Mouse (Mus musculus) stomach, postnatal 0 days (tissue): ENCODE measurements at regions not wholly inside any gene's neighbourhood (a gene's known extent, or its start where the extent isn't known, plus 50 kb on each side); places are given as distances from the start of the nearest gene placed in this dataset.

Experiments used
- CTCF ChIP-seq: IDR thresholded peaks from 2 replicates; pipeline ENCODE4 v1.5.1; 2016; ENCODE audit warnings: antibody characterized with exemption, low read depth, mild to moderate bottlenecking, moderate library complexity
- EP300 ChIP-seq: optimal IDR thresholded peaks from 2 replicates; pipeline ENCODE3; 2016; ENCODE audit warnings: antibody characterized with exemption

DNA sequence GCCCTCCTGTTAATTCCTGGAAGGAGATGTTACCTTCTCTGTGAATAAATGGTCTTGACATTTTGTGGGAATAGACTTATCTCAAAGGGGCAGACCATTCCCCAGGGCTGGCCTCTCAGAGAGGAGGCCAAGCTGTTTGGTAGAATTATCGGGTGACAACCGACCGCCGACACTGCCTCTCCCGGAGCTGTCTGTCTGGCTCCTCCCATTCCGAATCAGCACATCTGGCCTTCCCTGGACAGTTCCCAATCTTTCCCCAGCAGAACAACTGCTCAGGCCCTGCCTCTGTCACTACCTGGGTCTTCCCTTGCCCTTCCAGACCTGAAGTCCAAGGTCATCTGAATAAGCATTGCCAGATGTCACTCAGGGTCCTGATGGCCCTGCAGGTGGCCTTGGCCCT, 246.8 kb upstream of the Sdk2 start:
- TF ChIP-seq EP300, result no peak
- no peak for TF ChIP-seq CTCF
